Mouse (Mus musculus) hindbrain, postnatal 0 days (tissue): ENCODE measurements around the gene Pxk. TPM values are rescaled to one million over a fixed set of nuclear protein-coding genes. Genes with fewer than 3 reads are reported as not detected.

Source experiments
- ATAC-seq: fragments of 200-750 bp; cut with Nextera tagmentation; 2 replicates; pipeline ENCODE4 v1.8.0; 2017; ENCODE audit warnings: mild to moderate bottlenecking, moderate TSS enrichment, moderate library complexity
- DNase-seq: peaks from one replicate; pipeline ENCODE4 v3.0.0-alpha.2; 2015; ENCODE audit warnings: low spot score
- H3K27ac ChIP-seq: fragments of 300-500 bp; sonication (generic); 2 replicates; pipeline ENCODE4 v1.5.1; 2014; ENCODE audit warnings: mild to moderate bottlenecking
- H3K27me3 ChIP-seq: fragments of 300-500 bp; sonication (generic); 2 replicates; pipeline ENCODE4 v1.6.1; 2014; ENCODE audit warnings: low read length, mixed read lengths; ENCODE audit not compliant: insufficient read depth
- H3K36me3 ChIP-seq: fragments of 300-500 bp; sonication (generic); 2 replicates; pipeline ENCODE4 v1.6.1; 2014; ENCODE audit warnings: low read length, mixed read lengths; ENCODE audit not compliant: insufficient read depth
- H3K4me1 ChIP-seq: fragments of 300-500 bp; sonication (generic); 2 replicates; pipeline ENCODE4 v1.6.1; 2014; ENCODE audit warnings: antibody characterized with exemption, low read length, mixed read lengths; ENCODE audit not compliant: insufficient read depth
- H3K4me2 ChIP-seq: fragments of 300-500 bp; sonication (generic); 2 replicates; pipeline ENCODE4 v1.6.1; 2014; ENCODE audit warnings: low read depth, mild to moderate bottlenecking, low read length, moderate library complexity, mixed read lengths
- H3K4me3 ChIP-seq: fragments of 300-500 bp; sonication (generic); 2 replicates; pipeline ENCODE4 v1.5.1; 2014; ENCODE audit warnings: low read length
- H3K9ac ChIP-seq: fragments of 300-500 bp; sonication (generic); replicated peaks from 2 replicates; pipeline ENCODE4 v1.6.1; 2014; ENCODE audit warnings: mild to moderate bottlenecking, low read length, moderate library complexity, mixed read lengths
- H3K9me3 ChIP-seq: fragments of 300-500 bp; sonication (generic); 2 replicates; pipeline ENCODE4 v1.6.1; 2016; ENCODE audit warnings: low read length, mixed read lengths
- CTCF ChIP-seq: IDR thresholded peaks from 2 replicates; pipeline ENCODE4 v1.5.1; 2016; ENCODE audit warnings: antibody characterized with exemption, control low read depth, low read depth
- WGBS: fragments of 180-500 bp; shearing (Covaris S2); extraction: QIAGEN DNeasy Blood & Tissue Kit; methylation state at CpG from one replicate; pipeline ENCODE4 v1.1.7; 2014; 5-methylcytosine and 5-hydroxymethylcytosine counted together
- polyA plus RNA-seq: library from polyadenylated mRNA; unstranded; fragments of >200 nt; fragmentation: Nextera tagmentation; extraction: Ambion mirVana; gene quantifications from 2 replicates; pipeline ENCODE4 v1.2.1, GENCODE M21; 2015
- total RNA-seq: library from RNA; depleted of rRNA; stranded (reverse); fragments of >200 nt; gene quantifications from 2 replicates; pipeline ENCODE4 v1.2.3, GENCODE M21; 2014

The Pxk gene
- total and polyA plus RNA-seq, 2 experiments from 2014 or later: 36.3 to 57.4 TPM

GRCm38 (mm10) chr14:8154072-8154471 is 56.1 kb downstream of the Pxk start:
- H3K9me3 ChIP-seq: no peaks in the 10 kb centered on the region
- no peak overlapping the region for H3K9ac ChIP-seq
- H3K27ac ChIP-seq: no peak overlapping the region
- DNase-seq (no peak), ATAC-seq (no peak)
- no peaks in the 10 kb centered on the region for H3K4me1 ChIP-seq
- no peak for TF ChIP-seq CTCF
- WGBS: 80% methylated on average over 3 of the region's 3 CpGs
- H3K4me3 ChIP-seq: no peak overlapping the region
- no peak overlapping the region for H3K4me2 ChIP-seq
- no peaks in the 10 kb centered on the region for H3K27me3 ChIP-seq
- H3K36me3 ChIP-seq: peaks cover 38% of the 10 kb centered on the region; the same call in 1 of the 2 replicates

- TF ChIP-seq CTCF: peak; percentile 57
- H3K9me3 ChIP-seq: no peaks in the 10 kb centered on the region
- no peak overlapping the region for H3K4me2 ChIP-seq
- no peaks in the 10 kb centered on the region for H3K27me3 ChIP-seq
- DNase-seq (peak; percentile 45), ATAC-seq (no peak)
- 39% methylated on average over 3 of the region's 3 CpGs for WGBS
- H3K4me1 ChIP-seq: no peaks in the 10 kb centered on the region
- no peak overlapping the region for H3K27ac ChIP-seq
- H3K9ac ChIP-seq: no peak overlapping the region
- no peak overlapping the region for H3K4me3 ChIP-seq
- H3K36me3 ChIP-seq: peaks cover 41% of the 10 kb centered on the region; the same call in 1 of the 2 replicates
Observed at GRCm38 (mm10) chr14:8156947-8157346, 58.9 kb downstream of the Pxk start.

- H3K36me3 ChIP-seq: peaks cover 43% of the 10 kb centered on the region
- ATAC-seq: no peak
- 91% methylated on average over 3 of the region's 3 CpGs for whole genome bisulfite sequencing
Observed at GRCm38 (mm10) chr14:8158721-8159120, 60.7 kb downstream of the Pxk start.

GRCm38 (mm10) chr14:8159141-8159540 is 61.1 kb downstream of the Pxk start:
- H3K4me1 ChIP-seq: no peaks in the 10 kb centered on the region
- DNase-seq (no peak), ATAC-seq (no peak)
- H3K27me3 ChIP-seq: no peaks in the 10 kb centered on the region
- no peak overlapping the region for H3K4me2 ChIP-seq
- peaks cover 43% of the 10 kb centered on the region for H3K36me3 ChIP-seq
- H3K9me3 ChIP-seq: no peaks in the 10 kb centered on the region
- H3K4me3 ChIP-seq: no peak overlapping the region
- TF ChIP-seq CTCF: no peak
- H3K27ac ChIP-seq: no peak overlapping the region
- 88% methylated on average over 3 of the region's 3 CpGs for WGBS
- H3K9ac ChIP-seq: no peak overlapping the region

More at GRCm38 (mm10) chr14:8158721-8159120, 60.7 kb downstream of the Pxk start:
- no peaks in the 10 kb centered on the region for H3K27me3 ChIP-seq
- H3K27ac ChIP-seq: no peak overlapping the region
- no peak for TF ChIP-seq CTCF
- H3K9me3 ChIP-seq: no peaks in the 10 kb centered on the region
- no peak overlapping the region for H3K4me2 ChIP-seq
- H3K4me3 ChIP-seq: no peak overlapping the region
- no peaks in the 10 kb centered on the region for H3K4me1 ChIP-seq
- DNase-seq: no peak
- H3K9ac ChIP-seq: no peak overlapping the region

GRCm38 (mm10) chr14:8161777-8162176 is 63.8 kb downstream of the Pxk start:
- Histone ChIP-seq H3K4me1 (no peaks in the 10 kb centered on the region), H3K4me3 (no peak overlapping the region), H3K27me3 (no peaks in the 10 kb centered on the region), H3K27ac (no peak overlapping the region), H3K9ac (no peak overlapping the region), H3K36me3 (peaks cover 61% of the 10 kb centered on the region), H3K4me2 (no peak overlapping the region), H3K9me3 (no peaks in the 10 kb centered on the region)
- 93% methylated on average over 2 of the region's 2 CpGs for WGBS
- no peak for DNase-seq
- peak; percentile 43 for TF ChIP-seq CTCF
- no peak for ATAC-seq

GRCm38 (mm10) chr14:8164463-8164862 is 66.5 kb downstream of the Pxk start:
- Histone ChIP-seq H3K27ac (no peak overlapping the region), H3K4me1 (no peaks in the 10 kb centered on the region), H3K9ac (no peak overlapping the region), H3K4me2 (no peak overlapping the region), H3K36me3 (peaks cover 81% of the 10 kb centered on the region), H3K4me3 (no peak overlapping the region), H3K9me3 (no peaks in the 10 kb centered on the region), H3K27me3 (no peaks in the 10 kb centered on the region)
- DNase-seq: no peak
- ATAC-seq: no peak
- WGBS: 85% methylated on average over 7 of the region's 7 CpGs
- no peak for TF ChIP-seq CTCF

- peak; percentile 54 for TF ChIP-seq CTCF
- H3K9me3 ChIP-seq: no peaks in the 10 kb centered on the region
- H3K27me3 ChIP-seq: no peaks in the 10 kb centered on the region
- WGBS: under 1% methylated on average over 64 of the region's 64 CpGs
- peak within 1 kb of the TSS; percentile 90 for H3K27ac ChIP-seq
- H3K36me3 ChIP-seq: peaks cover 21% of the 10 kb centered on the region
- DNase-seq (peak; percentile 100), ATAC-seq (peak; percentile 100)
- H3K9ac ChIP-seq: peak within 1 kb of the TSS; percentile 94
- no peaks in the 10 kb centered on the region for H3K4me1 ChIP-seq
- peak within 1 kb of the TSS; percentile 97 for H3K4me3 ChIP-seq
- H3K4me2 ChIP-seq: peak within 1 kb of the TSS; percentile 73
Observed at GRCm38 (mm10) chr14:8172507-8173410, 74.7 kb downstream of the Pxk start, which contains the start of gene Pdhb. Pdhb (minus strand) TSS chr14:8173025.
